Mouse (Mus musculus) lung, postnatal 10 days (tissue): Measurements from ENCODE around the gene Itgb4.

Experiments used
- DNase-seq: peaks from one replicate; pipeline ENCODE4 v3.0.0; 2021

Gene Itgb4

DNA sequence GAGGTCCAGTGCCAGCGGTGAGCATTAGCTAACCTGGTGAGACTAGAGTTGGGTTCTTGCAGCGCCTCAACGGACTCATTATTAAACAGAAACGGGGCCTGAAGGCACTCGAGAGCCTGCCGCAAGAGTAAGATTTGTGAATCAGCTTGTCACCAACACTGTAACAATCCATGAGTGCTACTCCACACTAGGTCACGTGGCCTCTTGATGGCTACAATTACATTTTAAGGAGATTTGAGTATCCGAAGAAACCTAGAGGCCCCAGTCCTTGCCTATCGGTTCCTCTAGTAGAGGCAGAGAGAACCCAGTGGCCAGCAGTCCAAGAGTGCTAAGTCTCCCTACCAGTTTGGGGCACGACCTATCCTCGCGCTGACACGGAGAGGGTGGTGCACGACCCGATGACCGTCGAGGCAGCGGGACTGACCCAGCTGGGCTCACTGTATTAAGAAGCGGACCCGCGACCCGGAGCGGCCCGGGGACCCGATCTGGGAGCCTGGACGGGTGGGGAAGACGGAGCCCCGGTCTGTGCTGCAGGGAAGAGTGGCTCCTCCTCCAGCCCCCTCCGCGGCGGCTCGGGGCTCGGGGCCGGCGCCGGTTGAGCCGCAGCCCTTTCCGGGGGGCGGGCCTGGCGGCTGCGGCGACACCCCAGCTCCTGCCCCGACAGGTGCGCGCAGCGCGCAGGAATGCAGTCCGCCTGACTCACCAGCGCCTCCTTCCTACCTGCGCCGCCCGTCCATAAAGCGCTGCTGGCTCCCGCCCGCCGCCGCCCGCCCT, at the start of gene Itgb4:
Gene Itgb4 (plus strand): TSS at position 401 of the 774 bp plus-strand sequence.
- DNase-seq, result peak; percentile 61

GRCm38 (mm10) chr11:115929031-115929430, 45.5 kb upstream of the Itgb4 start:
- no peak for DNase-seq

GRCm38 (mm10) chr11:115929818-115930217, 44.7 kb upstream of the Itgb4 start:
- no peak for DNase-seq

- DNase-seq, result no peak
Observed at GRCm38 (mm10) chr11:115931235-115931634, 43.3 kb upstream of the Itgb4 start.

DNA sequence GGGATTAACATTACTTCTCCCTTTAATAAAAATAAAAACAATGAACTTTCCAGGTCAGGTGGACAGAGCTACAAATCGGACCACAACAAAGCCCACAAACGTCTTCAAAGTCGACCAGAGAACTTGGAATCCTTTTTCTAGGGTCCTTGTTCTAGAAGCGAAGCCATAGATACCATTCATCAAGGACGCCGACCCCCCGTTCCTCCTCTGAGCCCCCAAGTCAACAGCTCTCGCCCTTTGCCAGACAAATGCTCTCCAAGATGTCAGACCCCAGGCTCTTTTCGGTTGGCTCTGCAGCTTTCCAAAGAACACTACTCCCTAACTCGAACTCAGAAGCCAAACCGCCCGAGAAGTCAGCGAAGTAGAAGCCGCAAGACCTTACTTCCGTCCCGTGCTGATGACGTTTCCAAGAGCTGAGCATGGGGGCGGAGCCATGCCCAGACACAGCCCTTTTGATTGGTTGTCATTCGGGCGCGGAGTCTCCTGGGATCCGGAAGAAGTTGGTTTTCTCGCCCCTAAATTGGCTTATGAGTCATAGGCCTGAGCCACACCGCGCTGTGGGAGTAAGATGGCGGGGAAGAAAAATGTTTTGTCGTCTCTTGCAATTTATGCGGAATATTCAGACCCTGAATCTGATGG, 41.3 kb upstream of the Itgb4 start, which contains the start of the genes Sap30bp and Recql5:
Gene Sap30bp (plus strand): TSS at position 175 of the 639 bp plus-strand sequence.
Gene Recql5 (minus strand): TSS at position 370 of the 639 bp plus-strand sequence.
- DNase-seq, result peak; percentile 99

- DNase-seq, result no peak
Observed at GRCm38 (mm10) chr11:115933747-115934110, 40.8 kb upstream of the Itgb4 start.

- peak; percentile 78 for DNase-seq
Observed at GRCm38 (mm10) chr11:115939690-115940329, 34.7 kb upstream of the Itgb4 start.

DNA sequence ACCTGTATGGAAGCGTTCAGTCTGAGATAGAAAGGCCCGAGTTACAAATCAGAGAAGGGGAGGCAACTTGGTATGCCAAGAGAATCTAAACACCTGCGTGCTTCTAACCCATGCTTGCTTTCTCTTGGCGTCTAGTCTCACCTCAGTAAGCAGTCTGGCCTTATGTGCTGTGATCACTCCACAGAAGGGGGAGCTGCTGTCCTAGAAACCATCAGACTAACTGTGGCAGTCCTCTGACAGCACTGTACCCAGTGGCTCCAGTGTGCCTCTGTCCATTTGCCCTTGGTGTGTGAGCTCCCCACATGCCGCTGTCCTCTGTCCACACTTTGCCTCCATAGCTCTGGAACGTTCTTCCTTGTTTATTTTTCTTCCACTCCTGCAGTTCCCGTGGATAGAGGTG, 32.5 kb upstream of the Itgb4 start:
- DNase-seq, result no peak

DNA sequence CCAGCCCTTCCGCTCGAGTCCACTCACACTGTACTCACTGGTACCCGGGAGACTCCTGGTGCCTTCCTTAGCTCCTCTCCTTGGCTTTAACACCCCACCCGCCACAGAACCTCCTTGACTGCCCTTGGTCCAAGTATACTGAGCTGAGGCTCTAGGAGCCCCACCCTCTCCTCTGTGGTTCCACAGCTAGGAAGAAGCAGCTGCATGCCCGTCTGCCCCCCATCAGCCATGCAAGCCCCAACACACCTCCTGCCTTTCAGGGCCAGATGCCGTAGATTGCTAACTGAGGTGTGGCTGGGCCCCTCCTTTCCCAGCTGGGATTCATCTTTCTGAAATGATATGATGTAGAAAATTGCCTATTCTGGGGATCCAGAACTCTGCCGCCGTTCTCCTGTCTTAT, 29.3 kb upstream of the Itgb4 start:
- no peak for DNase-seq

- DNase-seq, result peak; percentile 10
Observed at GRCm38 (mm10) chr11:115946221-115946828, 28.2 kb upstream of the Itgb4 start.

DNA sequence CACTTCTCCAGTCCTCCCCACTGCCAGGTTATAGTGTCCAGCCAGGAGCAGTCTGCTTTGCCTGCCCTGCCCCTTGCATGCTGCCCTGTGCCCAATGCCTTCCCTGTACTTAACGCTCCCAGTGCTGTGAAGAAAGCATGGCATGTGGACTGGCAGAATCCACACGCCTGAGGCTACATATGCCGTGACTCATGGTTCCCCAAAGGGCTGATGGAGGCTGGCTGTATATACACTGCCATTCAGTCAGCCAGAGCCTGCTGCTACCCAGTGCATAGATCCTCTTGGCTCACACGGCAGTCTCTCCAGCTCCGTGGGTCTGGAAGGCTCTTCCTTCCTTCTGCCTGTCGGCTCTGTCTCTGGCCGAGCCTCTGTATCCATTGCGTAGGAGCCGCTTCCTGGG, 26.2 kb upstream of the Itgb4 start:
- DNase-seq, result no peak

DNA sequence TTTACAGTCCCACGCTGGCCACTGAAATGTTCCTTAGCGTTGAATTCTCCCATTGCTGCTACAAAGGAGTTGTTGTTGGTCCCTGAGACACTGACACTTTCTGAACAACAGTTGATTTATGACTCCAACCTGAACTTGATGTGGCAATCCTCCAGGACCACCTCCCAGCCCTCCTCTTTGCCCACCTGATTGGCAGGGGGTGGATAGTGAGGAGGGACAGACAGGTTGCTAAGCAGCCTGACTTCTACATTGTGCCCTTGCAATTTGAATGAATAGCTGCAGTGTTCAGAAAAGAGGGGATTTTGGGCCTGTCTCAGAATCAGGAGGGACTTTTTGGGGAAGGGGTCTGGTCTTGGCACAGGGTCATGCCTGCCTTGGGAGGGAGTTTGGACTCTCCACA, 23.8 kb upstream of the Itgb4 start:
- DNase-seq, result no peak

DNA sequence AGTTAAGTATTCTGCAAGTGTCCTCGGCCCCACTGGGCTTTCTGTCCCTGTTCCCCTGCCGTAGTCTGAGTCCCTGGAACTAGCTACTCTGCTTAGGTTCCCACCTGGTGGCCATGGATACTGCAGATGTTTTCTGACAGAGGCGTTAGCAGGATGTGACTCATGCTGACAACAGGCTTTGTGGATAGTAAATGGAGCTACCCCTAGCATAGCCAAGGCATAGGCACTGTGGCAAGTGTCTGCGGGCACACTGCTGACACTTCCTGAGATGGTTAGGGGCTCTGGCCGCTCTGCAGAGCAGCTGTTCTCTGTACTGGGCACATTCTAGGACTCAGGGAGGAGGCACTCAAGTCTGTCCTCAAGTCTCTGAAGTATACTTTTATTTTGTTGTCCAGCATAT, 19.8 kb upstream of the Itgb4 start:
- DNase-seq, result no peak

DNA sequence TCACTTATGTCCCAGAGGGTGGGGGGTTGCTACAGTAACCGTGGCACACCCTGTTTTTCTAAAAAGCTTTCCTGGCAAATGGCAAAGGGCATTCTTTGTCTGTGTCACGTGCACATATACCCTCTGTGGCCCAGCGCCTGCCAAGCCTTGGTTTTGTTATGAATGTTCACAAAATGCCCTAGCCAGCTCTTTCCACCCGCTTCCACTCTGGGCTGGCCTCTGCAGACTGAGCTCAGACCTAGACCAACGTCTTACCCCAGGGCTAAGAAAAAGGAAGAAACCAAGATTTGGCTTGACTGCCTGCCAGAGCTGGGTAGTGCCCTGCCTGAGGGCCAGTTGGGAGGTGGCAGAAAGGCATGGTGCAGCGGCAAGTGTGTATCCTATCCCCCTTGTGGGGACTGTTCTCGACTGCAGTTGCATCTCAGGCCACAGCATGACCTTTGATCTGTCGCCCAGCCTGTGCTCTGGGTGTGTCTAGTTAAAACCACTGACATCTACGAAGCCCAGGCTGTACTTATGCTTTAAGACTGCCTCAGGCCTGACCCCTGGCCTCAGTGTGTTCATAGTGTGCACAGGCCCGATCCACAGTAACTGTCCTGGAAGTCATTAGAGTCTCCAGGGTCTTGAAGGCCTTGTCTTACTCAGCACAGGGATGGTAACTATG, 19.2 kb upstream of the Itgb4 start:
- peak; percentile 19 for DNase-seq

DNA sequence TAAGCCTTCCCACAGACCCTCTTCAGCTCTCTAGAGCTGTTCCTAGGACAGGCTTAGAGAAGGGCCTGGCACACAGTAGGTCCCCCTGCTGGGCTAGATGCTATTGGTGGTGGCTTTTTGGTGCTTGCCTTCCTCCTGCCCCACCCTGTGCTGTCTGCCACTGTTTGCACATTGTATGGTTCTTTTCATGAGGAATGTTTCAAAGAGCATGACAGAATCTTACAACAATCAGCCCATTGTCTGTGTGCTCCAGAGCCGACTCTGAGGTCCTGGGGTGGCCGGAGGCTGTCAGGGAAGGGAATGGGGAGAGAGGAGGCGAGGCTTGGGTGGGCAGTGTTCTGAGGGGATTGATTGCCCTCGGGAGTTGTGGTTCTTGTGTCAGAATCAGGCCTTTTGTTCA, 18.1 kb upstream of the Itgb4 start:
- no peak for DNase-seq

GRCm38 (mm10) chr11:115957971-115958370, 16.5 kb upstream of the Itgb4 start:
- DNase-seq, result no peak

- no peak for DNase-seq
Observed at GRCm38 (mm10) chr11:115959018-115959417, 15.5 kb upstream of the Itgb4 start.

DNA sequence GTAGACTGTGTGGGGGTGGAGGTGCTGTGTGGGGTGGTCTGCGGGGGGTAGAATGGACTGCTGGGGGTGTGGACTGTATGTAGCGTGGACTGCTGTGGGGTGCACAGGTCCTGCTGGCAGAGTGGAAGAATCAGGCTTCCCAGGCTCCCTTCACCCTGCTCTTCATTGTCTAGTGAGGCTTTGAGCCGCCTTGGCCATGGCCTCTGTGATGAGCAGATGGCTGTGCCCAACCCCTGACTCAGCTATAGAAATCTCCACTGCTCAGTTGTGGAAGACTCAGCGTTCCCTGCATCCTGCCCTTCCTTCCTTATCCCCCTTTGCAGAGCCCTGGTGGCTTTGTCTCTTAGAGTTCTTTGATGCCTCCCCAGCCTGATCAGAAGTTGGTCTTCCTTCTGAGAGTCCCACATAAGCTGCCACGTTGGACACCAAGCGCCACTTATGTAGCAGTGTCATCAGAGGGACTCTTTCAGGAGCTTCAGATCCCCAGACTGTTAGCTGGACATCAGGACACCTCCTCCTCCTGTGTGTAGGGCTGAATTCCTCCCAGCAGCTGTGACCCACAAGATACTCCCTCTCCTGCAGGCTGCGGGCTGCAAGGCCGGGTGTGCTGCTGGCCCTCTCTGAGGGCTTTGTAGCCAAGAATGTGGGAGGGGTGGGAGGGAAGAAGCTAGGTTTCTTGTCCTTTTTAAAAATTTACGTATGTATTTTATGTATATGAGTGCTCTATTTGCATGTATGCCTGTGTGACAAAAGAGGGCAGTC, 11.7 kb upstream of the Itgb4 start:
- DNase-seq, result no peak

DNA sequence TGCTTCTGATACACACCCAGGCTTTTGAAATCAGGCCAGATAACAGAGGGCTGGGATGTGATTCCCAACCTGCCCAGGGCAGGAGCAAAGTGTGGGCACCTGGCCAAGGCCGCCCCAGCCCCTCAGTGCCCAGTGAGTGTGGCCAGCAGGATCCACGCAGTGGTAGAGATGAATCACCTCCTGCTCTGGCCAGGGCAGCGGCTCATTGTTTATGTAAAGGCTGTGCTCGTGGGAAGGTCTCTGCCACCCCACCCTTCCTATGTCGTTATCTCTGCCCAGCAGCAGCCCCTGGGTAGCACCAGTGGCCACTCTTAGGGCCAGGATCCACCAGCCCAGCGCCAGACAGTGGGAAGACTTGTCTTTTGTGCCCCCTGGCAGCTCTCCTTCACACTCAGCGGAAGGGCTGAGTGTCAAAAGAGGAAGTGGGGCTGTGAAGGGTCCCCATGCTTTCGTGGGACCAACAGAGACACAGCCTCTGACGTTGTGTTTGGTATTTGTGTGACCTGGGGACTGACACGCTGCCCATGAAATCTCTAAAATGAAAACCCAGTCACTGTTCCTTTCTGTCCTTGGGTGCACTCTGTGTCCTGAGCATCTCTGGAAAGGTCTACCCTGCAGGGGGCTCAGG, 9.4 kb upstream of the Itgb4 start:
- peak; percentile 83 for DNase-seq

DNA sequence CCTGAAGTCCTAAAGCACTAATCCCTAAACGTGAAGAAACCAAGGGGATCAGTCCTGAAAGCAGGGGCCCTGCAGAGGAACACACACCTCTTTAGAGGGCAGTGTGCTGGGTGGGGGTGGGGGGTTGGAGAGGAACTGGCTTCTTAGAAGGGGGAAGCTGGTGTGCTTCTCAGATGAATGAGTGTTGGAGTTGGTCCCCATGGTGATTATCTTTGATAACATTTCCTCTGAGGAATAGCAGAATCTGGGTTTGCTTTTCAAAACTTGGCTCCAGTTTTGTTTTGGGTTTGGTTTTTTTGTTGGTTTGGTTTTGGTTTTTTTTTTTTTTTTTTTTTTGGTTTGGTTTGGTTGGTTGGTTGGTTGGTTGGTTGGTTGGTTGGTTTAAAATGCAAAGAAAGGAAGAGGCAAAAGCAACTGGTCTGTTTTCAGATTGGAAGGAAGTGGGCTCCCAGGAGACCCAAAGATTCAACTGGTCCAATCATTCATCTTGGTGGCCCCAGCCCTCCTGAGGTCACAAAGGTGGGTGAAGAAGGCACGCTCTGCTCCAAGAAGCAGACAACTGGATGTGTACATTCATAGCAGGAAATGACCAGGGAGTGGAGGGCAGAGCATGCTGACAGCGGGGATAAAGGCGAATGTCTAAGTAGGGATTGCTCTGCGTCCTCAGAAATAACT, 5.6 kb upstream of the Itgb4 start:
- DNase-seq, result no peak
